In genomic region chr7:135715166-135715565, GRCm38 (mm10) we compare ENCODE assay signal across 7 mouse cellular contexts. TPM values are rescaled to one million over a fixed set of nuclear protein-coding genes. Genes with fewer than 3 reads are reported as not detected.
DNase-seq lines count a peak whose midpoint lies in the region; ATAC-seq lines count a peak whose summit lies in the region.

No protein-coding gene starts in this region.

- intact Hi-C loops in left cerebral cortex, postnatal 10 days (cut with DNase I): no loop called here

- DNase-seq in spleen, adult 12 weeks (ENCODE audit: low spot score): peak; percentile 24
- no peak for DNase-seq in spleen, postnatal 4 days (ENCODE audit: low spot score in 2 of 2)
- no peak for DNase-seq in MN1 (ENCODE audit: low spot score)
- DNase-seq in left cerebral cortex, postnatal 10 days (ENCODE audit: extremely low spot score in 1 of 2, low spot score in 2 of 2): no peak

- H3K4me3 ChIP-seq in limb, embryonic 15.5 days: peak overlapping the region; percentile 88
- H3K4me3 ChIP-seq in stomach, embryonic 16.5 days (replicated peaks; ENCODE audit: low read length): peak overlapping the region; percentile 91

- no peaks in the 10 kb centered on the region for H3K9me3 ChIP-seq in limb, embryonic 15.5 days
- no peaks in the 10 kb centered on the region for H3K9me3 ChIP-seq in stomach, embryonic 16.5 days (replicated peaks; ENCODE audit: control insufficient read depth, low read length)

- H3K27ac ChIP-seq in limb, embryonic 15.5 days: no peak overlapping the region
- H3K27ac ChIP-seq in stomach, embryonic 16.5 days (ENCODE audit: low read length): 0 out of 2 replicates have a peak overlapping the region, but pooled peaks have one; percentile 74

- H3K4me2 ChIP-seq in limb, embryonic 15.5 days: peak overlapping the region; percentile 85
- H3K4me2 ChIP-seq in stomach, embryonic 16.5 days (ENCODE audit: low read depth, low read length): peak overlapping the region; percentile 72

- H3K9ac ChIP-seq in limb, embryonic 15.5 days: peak overlapping the region; percentile 72
- peak overlapping the region; percentile 87 for H3K9ac ChIP-seq in stomach, embryonic 16.5 days (ENCODE audit: low read length)

- no peaks in the 10 kb centered on the region for H3K36me3 ChIP-seq in limb, embryonic 15.5 days
- H3K36me3 ChIP-seq in stomach, embryonic 16.5 days (ENCODE audit: control insufficient read depth, insufficient read depth, low read length): no peaks in the 10 kb centered on the region

- peaks cover 24% of the 10 kb centered on the region for H3K4me1 ChIP-seq in limb, embryonic 15.5 days
- H3K4me1 ChIP-seq in stomach, embryonic 16.5 days (ENCODE audit: control insufficient read depth, insufficient read depth, low read length): peaks cover 11% of the 10 kb centered on the region; the same call in 1 of the 2 replicates

- ATAC-seq in erythroblast, adult 5-6 weeks (replicated peaks; ENCODE audit: low FRiP score, poor library complexity, severe bottlenecking): peak; percentile 41
- ATAC-seq in limb, embryonic 15.5 days (ENCODE audit: insufficient number of reproducible peaks, low FRiP score, low TSS enrichment, low read depth): no peak
- no peak for ATAC-seq in stomach, embryonic 16.5 days (ENCODE audit: insufficient read depth, low FRiP score)

- no peaks in the 10 kb centered on the region for H3K27me3 ChIP-seq in limb, embryonic 15.5 days
- no peaks in the 10 kb centered on the region for H3K27me3 ChIP-seq in stomach, embryonic 16.5 days (ENCODE audit: control insufficient read depth, insufficient read depth, low read length)

- 5% methylated on average over 7 of the region's 7 CpGs for WGBS in limb, embryonic 15.5 days
- WGBS in stomach, embryonic 16.5 days: 4% methylated on average over 7 of the region's 7 CpGs

RNA-seq across cellular contexts. Expression of gene Mki67, which starts 1.0 kb away (rescaled TPM):
- 808 and 979 TPM in 2 replicates for total RNA-seq in erythroblast, adult 5-6 weeks (2015; ENCODE audit: low replicate concordance)
- total RNA-seq in erythroblast, adult 5-6 weeks (2017; ENCODE audit: low replicate concordance): 1,323 and 1,353 TPM in 2 replicates
- polyA plus RNA-seq in limb, embryonic 15.5 days (2015; fragmentation: Nextera tagmentation; extraction: Ambion mirVana): 30.4 and 35.2 TPM in 2 replicates
- 27.7 and 34.4 TPM in 2 replicates for polyA plus RNA-seq in stomach, embryonic 16.5 days (2015; fragmentation: Nextera tagmentation; extraction: Ambion mirVana)
- total RNA-seq in left cerebral cortex, postnatal 10 days (2021): 1 to 10 TPM; 5.8 to 5.9 TPM

Comparison
In these comparisons a context has a peak if more than half of its experiments do, and no peak if none do; other contexts are left out.
1. RNA of gene Mki67, which starts 1.0 kb away (total RNA-seq): 808 to 1,353 TPM in erythroblast, adult 5-6 weeks; 5.8 to 5.9 TPM in left cerebral cortex, postnatal 10 days; every median in the first group is over 100 times any median in the second.